Mouse (Mus musculus) spleen, adult 12 weeks (tissue): ENCODE measurements at regions not wholly inside any gene's neighbourhood (a gene's known extent, or its start where the extent isn't known, plus 50 kb on each side); places are given as distances from the start of the nearest gene placed in this dataset.

Experiments
- DNase-seq: peaks from one replicate; pipeline ENCODE4 v3.0.0; 2022; ENCODE audit warnings: low spot score

DNA sequence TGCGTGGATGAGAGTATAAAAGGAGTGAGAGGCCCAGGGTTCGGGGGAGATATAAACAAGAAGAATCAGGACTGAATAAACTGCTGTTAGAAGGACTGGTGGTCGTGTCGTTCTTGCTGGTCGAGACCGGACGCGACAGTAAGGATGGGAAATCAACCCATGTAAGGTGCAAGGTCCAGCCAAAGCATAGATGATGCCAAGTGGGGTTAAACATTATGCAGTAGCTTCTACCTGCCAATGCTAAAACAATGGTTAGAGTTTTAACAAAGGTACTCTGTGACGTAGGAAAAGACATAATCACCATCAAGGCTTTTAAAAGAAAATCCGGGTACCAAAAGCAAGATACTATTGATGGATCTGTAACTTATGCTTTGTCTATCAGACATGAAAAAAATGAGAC is 58.4 kb upstream of the Tmc1 start:
- no peak for DNase-seq

DNA sequence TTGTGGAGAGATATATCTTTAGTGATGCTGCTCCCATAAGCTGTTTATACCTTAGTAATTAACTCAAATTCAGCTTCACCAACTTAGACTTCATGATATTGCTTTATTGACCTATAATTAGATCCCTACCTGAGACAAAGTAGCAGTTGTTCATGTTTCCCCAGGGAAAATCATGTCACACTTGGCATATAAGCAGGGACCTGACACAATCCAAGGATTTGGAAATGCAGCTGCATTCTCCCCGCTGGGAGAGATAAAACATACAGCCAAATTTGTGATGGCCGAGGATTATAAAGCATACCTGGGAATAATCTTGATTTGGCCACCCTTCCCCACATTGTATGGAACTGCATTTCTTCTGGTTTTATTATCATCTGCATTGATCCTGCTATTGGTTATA is 55.6 kb upstream of the Tmc1 start:
- DNase-seq = no peak

DNA sequence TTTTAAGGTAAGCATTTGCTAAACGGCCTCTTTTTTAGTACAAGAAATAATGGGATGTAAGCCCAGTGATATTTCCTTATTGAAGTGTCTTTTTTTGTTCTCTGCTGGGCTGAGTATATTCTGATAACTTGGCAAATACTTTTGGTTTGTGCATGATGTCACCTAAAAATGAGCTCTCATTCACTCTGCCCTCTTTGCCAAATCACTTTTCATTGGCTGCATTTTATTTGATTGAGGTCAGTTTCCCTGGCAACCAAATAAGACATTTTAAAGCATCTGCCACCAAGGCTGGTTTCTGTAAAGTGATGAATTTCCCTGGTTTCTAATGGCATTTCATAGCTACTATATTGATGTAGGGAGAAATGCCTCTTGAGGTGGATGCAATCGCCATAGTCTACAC is 50.4 kb upstream of the Tmc1 start:
- no peak for DNase-seq
